Mouse (Mus musculus) cerebellum, adult 2 months (tissue): ENCODE results near the gene Gng8.

Experiments used
- CTCF ChIP-seq: fragments of 200-500 bp; IDR thresholded peaks from 2 replicates; pipeline ENCODE4 v1.5.1; 2011; ENCODE audit warnings: low read depth, mild to moderate bottlenecking, control low read depth, low read length, moderate library complexity, borderline replicate concordance; ENCODE audit not compliant: insufficient read depth
- POLR2A ChIP-seq: fragments of 200-500 bp; IDR thresholded peaks from 2 replicates; pipeline ENCODE4 v1.6.1; 2011; ENCODE audit warnings: low read length, control low read depth, borderline replicate concordance; ENCODE audit not compliant: insufficient read depth

DNA sequence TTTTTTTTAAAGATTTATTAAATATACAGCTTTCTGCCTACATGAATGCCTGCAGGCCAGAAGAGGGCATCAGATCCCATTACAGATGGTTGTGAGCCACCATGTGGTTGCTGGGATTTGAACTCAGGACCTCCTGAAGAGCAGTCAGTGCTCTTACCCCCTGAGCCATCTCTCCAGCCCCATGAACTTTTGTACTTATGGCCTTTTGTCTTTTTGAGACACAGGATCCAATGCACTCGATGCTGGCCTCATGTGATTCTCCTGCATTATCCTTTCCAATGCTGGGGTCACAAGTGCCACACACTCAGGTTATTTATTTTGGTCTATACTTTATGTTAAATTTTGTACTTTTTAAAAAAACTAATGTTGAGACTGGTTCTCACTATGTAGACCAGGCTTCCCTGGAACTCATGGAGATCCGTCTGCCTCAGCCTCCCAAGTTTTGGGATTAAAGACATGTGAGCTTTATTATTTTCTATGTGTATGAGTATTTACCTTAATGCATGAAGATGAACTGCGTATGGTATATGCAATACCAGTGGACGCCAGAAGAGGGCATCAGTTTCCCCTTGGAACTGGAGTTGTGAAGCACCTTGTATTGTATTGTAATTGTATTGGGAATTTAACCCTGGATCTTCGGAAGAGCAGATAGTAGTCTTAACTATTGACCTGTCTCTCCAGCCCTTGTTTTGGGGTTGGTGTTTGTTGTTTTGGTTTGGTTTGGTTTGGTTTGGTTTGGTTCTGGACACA is 31.5 kb upstream of the Gng8 start:
- no peak for TF ChIP-seq POLR2A
- TF ChIP-seq CTCF, result peak; percentile 38; the same call in 1 of the 2 replicates
